Mouse (Mus musculus) cerebellum, postnatal 14 days (tissue): Measurements from ENCODE around the gene Tssk1.

Experiments
- DNase-seq, 2 experiments: peaks; one replicate each; pipeline ENCODE4 v3.0.0; 2021; ENCODE audit warnings: mixed read lengths in 2 of 2

Tssk1 gene

GRCm38 (mm10) chr16:17911052-17911595, 17.1 kb downstream of the Tssk1 start, which contains the start of gene Ess2:
Ess2 (minus strand) TSS chr16:17911348.
- DNase-seq = peak; percentile 89 to 93

- DNase-seq = no peak
These were observed 20.6 kb downstream of the Tssk1 start, which contains the start of gene Gsc2 for GRCm38 (mm10) chr16:17914307-17915249. Gsc2 (minus strand) TSS chr16:17915059.

GRCm38 (mm10) chr16:17920586-17920985, 26.6 kb downstream of the Tssk1 start:
- DNase-seq = no peak

GRCm38 (mm10) chr16:17921325-17922162, 27.5 kb downstream of the Tssk1 start:
- DNase-seq = peak; percentile 98

GRCm38 (mm10) chr16:17922163-17922538, 28.1 kb downstream of the Tssk1 start:
- DNase-seq = peak in 1 of 2 experiments; percentile 71

GRCm38 (mm10) chr16:17927351-17928082, 33.5 kb downstream of the Tssk1 start:
- peak; percentile 44 to 57 for DNase-seq

DNA sequence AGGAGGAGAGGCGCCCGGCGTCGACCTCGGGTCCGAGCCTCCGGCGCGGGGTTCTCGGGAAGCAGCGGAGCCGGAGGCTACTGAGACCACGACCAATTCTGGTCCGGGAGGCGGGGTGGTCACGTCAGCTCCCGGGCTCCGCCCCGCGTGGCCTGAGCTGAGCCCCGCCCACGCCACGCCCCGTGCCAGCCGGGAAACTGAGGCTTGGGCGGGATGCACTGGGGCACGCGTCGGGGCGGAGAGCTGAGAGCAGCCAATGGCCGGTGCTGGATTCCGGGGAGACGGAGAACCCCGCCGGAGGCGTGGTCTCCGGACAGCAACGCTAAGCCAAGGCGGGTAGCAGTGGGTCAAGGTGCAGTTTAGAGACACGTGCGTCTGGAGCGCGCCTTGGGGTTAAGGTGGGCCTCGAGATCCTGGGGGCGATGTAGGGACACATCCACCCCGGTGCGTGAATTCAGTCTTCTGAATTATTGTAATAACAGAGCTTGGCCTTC, 34.1 kb downstream of the Tssk1 start, which contains the start of gene Slc25a1:
TSS of gene Slc25a1 (minus strand) at position 133 of the 494 bp plus-strand sequence.
- DNase-seq = peak; percentile 68 to 75

DNA sequence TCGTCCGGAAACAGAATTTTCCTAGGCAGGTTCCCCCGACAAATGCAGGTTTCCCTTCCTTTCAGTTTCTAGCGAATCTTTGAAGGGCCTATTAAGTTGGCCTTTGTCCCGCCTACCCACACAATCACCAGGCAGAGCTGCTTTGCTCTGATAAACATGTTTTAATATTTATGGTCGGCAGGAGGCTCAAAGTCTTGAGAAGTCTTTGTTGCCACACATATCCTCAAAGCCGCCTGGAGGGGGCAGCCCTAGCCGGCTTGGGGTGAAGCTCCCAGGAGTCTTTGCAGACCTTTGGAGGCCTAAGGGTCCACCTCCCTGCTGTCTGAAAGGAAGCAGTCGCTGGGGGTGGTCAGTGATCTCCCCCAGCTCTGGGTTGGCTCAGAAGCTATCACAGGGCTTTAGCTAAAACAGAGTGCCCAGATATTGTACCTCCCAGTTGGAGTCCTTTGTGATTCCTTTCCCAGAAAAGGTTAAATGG, 34.6 kb downstream of the Tssk1 start:
- peak; percentile 55 to 71 for DNase-seq

DNA sequence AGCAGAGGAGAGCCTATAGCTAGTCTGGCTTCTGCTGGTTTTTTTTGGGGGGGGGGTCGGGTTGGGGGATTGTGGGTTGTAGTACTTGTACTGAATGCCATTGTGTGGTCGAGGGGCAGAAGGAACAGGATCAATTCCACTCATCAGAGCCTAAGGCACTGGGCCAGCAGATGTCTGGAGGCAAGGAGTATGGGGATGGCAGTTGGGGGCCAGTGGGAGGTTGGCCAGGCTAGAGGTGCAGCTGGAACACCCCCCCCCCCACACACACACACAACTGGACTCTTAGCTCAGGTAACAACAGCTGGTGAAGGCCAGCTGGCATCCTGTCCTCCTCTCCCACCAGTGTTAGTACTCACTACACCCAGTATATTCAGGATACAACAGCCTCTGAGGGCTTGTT, 35.2 kb downstream of the Tssk1 start:
- peak in 1 of 2 experiments; percentile 48 for DNase-seq

GRCm38 (mm10) chr16:17929631-17930030, 35.6 kb downstream of the Tssk1 start:
- peak; percentile 38 to 40 for DNase-seq

GRCm38 (mm10) chr16:17931906-17932460, 38.0 kb downstream of the Tssk1 start:
- DNase-seq = no peak

- DNase-seq = no peak
These were observed 39.8 kb downstream of the Tssk1 start for GRCm38 (mm10) chr16:17933594-17934444.

DNA sequence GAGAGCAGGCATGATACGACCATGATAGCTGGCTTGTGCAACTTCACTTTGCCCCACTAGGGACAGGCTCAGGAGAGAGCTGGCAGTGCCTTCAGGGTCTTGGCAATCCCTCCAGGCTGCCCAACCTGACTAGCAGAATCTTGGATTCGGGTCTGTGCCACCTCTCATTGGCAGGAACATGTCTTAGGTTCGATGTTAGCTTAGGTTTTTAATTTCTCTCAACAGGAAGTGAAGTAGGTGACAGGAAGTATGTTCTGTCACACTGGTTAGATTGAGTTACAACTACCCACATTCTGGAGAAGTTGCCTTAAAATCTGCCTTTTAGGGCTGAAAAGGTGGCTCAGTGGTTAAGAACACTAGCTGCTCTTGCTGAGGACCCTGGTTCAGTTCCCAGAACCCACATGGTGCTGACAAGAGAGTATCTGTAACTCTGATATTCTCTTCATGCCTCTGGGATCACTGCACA, 40.5 kb downstream of the Tssk1 start:
- DNase-seq = no peak

DNA sequence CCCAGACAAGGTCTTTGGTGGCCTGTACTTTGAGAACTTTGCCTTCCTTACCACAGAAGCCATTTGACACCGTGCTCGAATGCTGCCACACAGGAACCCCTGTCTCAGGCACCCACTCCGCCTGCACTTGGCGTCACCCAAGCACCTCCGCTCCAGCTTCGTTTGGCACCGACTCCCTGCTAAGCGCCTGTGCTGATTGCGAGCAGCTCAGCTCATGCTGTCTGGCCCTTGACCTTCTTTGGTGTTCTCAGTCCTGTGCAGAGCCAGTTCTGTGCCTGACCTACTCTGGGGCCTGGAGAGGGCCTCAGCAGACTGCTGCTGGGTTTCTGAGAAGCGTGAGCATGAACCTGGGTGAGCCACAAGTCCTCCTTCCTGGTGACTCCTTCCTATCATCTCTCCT, 42.8 kb downstream of the Tssk1 start:
- no peak for DNase-seq

DNA sequence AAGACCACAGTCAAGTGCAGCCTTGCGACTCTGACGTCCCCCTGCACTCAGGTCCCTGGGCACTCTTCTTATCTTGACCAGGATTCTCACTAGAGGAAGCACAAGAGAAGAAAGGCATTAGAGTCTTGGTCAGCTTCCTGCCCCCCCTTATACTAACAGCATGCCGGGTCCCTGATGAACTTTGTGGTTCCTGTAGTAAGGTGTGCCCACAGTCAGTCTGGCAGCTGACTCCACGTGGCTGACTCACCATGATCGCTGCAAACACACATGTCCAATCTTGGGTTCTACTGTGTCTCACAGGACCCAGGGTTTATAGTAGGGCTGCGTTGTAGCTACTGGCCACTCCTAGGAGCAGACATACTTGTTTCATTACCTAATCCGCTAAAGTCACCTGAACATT, 44.2 kb downstream of the Tssk1 start:
- no peak for DNase-seq

GRCm38 (mm10) chr16:17938821-17939220, 44.8 kb downstream of the Tssk1 start:
- DNase-seq = peak; percentile 68 to 75

DNA sequence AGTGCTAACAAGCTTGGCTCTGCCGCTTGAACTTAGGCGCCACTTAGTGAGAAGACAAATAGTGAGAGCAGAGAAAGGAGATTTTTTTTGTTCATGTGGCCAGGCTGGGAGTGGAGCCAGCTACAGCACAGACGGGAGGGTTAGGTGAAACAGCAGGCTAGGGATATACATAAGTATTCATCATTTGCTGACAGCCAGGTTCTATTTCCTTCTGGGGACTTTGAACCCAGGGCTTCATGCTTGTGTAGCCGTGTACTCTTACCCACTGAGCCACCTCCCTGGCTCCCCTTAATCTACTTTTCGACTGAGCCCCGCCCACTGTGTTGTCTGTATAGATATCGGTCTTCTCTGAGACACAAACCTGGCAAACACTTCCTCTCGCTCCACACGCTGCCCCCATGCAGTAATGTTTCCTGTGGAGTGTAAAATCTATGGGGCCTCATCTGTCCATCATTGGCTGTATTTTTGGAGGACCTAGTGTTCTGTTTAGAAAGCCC, 45.3 kb downstream of the Tssk1 start:
- no peak for DNase-seq

DNA sequence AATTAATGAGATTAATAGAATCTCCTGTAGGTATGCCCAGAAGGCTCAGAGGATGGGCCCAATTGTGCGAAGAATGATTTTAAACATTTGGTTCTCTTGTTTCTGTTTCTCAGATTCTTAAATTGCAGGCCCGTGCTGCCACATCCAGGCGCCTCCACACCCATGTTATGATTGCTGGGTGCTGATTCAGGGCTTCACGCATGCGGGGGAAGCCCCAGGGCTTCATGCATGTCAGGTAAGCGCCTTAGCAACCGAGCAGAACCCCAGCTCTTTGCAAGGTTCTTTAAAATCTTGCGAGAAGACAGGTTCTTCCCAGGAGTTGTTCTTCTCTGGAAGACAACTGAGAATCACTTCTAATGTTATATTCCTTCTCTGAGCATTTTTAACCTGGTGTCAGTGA, 49.4 kb downstream of the Tssk1 start:
- DNase-seq = no peak

GRCm38 (mm10) chr16:17945081-17945831, 51.2 kb downstream of the Tssk1 start:
- DNase-seq = no peak
